Mouse (Mus musculus): Measurements from ENCODE around the gene Rps6ka3. TPM values are rescaled to one million over a fixed set of nuclear protein-coding genes. Genes with fewer than 3 reads are reported as not detected.
A peak's percentile ranks its signal among the peaks of the same experiment; 100 is the strongest.

Gene Rps6ka3
- polyA plus RNA-seq, 1 experiment from 2014 or later: 5.9 TPM

- H3K4me3 ChIP-seq: peak overlapping the region; percentile 73
- peak; percentile 94 for ATAC-seq (ENCODE audit: extremely low read depth, insufficient number of reproducible peaks, low FRiP score, low TSS enrichment)
- no peaks in the 10 kb centered on the region for H3K9me3 ChIP-seq
- WGBS: 6% methylated on average over 32 of the region's 71 CpGs
- no peaks in the 10 kb centered on the region for H3K36me3 ChIP-seq
- peak overlapping the region; percentile 92 for H3K9ac ChIP-seq
- H3K4me1 ChIP-seq: no peaks in the 10 kb centered on the region
- peak overlapping the region; percentile 93 for H3K27ac ChIP-seq (replicated peaks)
- H3K4me2 ChIP-seq: peak overlapping the region; percentile 71
- H3K27me3 ChIP-seq (replicated peaks): peaks cover 6% of the 10 kb centered on the region; the same call in 1 of the 2 replicates
These were observed 45.2 kb downstream of the Rps6ka3 start for GRCm38 (mm10) chrX:159255123-159255978.

- no peaks in the 10 kb centered on the region for H3K9me3 ChIP-seq
- H3K4me2 ChIP-seq: peak overlapping the region; percentile 71
- no peaks in the 10 kb centered on the region for H3K36me3 ChIP-seq
- ATAC-seq (ENCODE audit: extremely low read depth, insufficient number of reproducible peaks, low FRiP score, low TSS enrichment): peak; percentile 9; the same call in 1 of the 2 replicates
- H3K4me3 ChIP-seq: peak overlapping the region; percentile 73
- peak overlapping the region; percentile 93 for H3K27ac ChIP-seq (replicated peaks)
- H3K27me3 ChIP-seq (replicated peaks): peaks cover 6% of the 10 kb centered on the region; the same call in 1 of the 2 replicates
- peak overlapping the region; percentile 92 for H3K9ac ChIP-seq
- 9% methylated on average over 39 of the region's 57 CpGs for WGBS
- H3K4me1 ChIP-seq: no peaks in the 10 kb centered on the region
These were observed 46.1 kb downstream of the Rps6ka3 start for GRCm38 (mm10) chrX:159256040-159256852.

- Histone ChIP-seq H3K27ac (replicated peaks) (peak overlapping the region; percentile 93), H3K36me3 (no peaks in the 10 kb centered on the region), H3K9ac (peak overlapping the region; percentile 92), H3K27me3 (replicated peaks) (peaks cover 6% of the 10 kb centered on the region; the same call in 1 of the 2 replicates), H3K4me3 (peak overlapping the region; percentile 73), H3K4me1 (no peaks in the 10 kb centered on the region), H3K9me3 (no peaks in the 10 kb centered on the region), H3K4me2 (peak overlapping the region; percentile 71)
- 13% methylated on average over 20 of the region's 20 CpGs for WGBS
- no peak for ATAC-seq (ENCODE audit: extremely low read depth, insufficient number of reproducible peaks, low FRiP score, low TSS enrichment)
These were observed 46.9 kb downstream of the Rps6ka3 start for GRCm38 (mm10) chrX:159256921-159257421.

- H3K27me3 ChIP-seq (replicated peaks): no peaks in the 10 kb centered on the region
- no peak for ATAC-seq (ENCODE audit: extremely low read depth, insufficient number of reproducible peaks, low FRiP score, low TSS enrichment)
- 29% methylated on average over 3 of the region's 3 CpGs for WGBS
- no peak overlapping the region for H3K27ac ChIP-seq (replicated peaks)
- H3K4me1 ChIP-seq: no peaks in the 10 kb centered on the region
- no peak overlapping the region for H3K9ac ChIP-seq
- H3K36me3 ChIP-seq: no peaks in the 10 kb centered on the region
- H3K4me2 ChIP-seq: no peak overlapping the region
- H3K9me3 ChIP-seq: no peaks in the 10 kb centered on the region
- no peak overlapping the region for H3K4me3 ChIP-seq
These were observed 54.6 kb downstream of the Rps6ka3 start for GRCm38 (mm10) chrX:159264681-159265080.

- Histone ChIP-seq H3K9me3 (no peaks in the 10 kb centered on the region), H3K4me1 (no peaks in the 10 kb centered on the region), H3K4me2 (no peak overlapping the region), H3K27ac (replicated peaks) (no peak overlapping the region), H3K9ac (no peak overlapping the region), H3K36me3 (no peaks in the 10 kb centered on the region), H3K27me3 (replicated peaks) (no peaks in the 10 kb centered on the region), H3K4me3 (no peak overlapping the region)
- no peak for ATAC-seq (ENCODE audit: extremely low read depth, insufficient number of reproducible peaks, low FRiP score, low TSS enrichment)
These were observed 59.0 kb downstream of the Rps6ka3 start for GRCm38 (mm10) chrX:159269072-159269471.

GRCm38 (mm10) chrX:159286765-159287164, 76.7 kb downstream of the Rps6ka3 start:
- 59% methylated on average over 5 of the region's 5 CpGs for WGBS
- Histone ChIP-seq H3K27me3 (replicated peaks) (no peaks in the 10 kb centered on the region), H3K36me3 (peaks cover 5% of the 10 kb centered on the region; the same call in 1 of the 2 replicates), H3K9me3 (no peaks in the 10 kb centered on the region), H3K4me1 (no peaks in the 10 kb centered on the region), H3K4me3 (no peak overlapping the region), H3K27ac (replicated peaks) (no peak overlapping the region), H3K9ac (no peak overlapping the region), H3K4me2 (no peak overlapping the region)
- no peak for ATAC-seq (ENCODE audit: extremely low read depth, insufficient number of reproducible peaks, low FRiP score, low TSS enrichment)

- no peak for ATAC-seq (ENCODE audit: extremely low read depth, insufficient number of reproducible peaks, low FRiP score, low TSS enrichment)
- WGBS: 83% methylated on average over 1 of the region's 1 CpGs
These were observed 85.8 kb downstream of the Rps6ka3 start for GRCm38 (mm10) chrX:159295879-159296278.

GRCm38 (mm10) chrX:159302349-159303311, 92.5 kb downstream of the Rps6ka3 start:
- Histone ChIP-seq H3K9ac (no peak overlapping the region), H3K4me2 (peak overlapping the region; percentile 37; the same call in 1 of the 2 replicates), H3K36me3 (no peaks in the 10 kb centered on the region), H3K4me1 (0 out of 2 replicates have a peak, but pooled peaks cover 2% of the 10 kb centered on the region), H3K27ac (replicated peaks) (peak overlapping the region; percentile 28; the same call in 1 of the 2 replicates), H3K27me3 (replicated peaks) (no peaks in the 10 kb centered on the region), H3K9me3 (no peaks in the 10 kb centered on the region), H3K4me3 (no peak overlapping the region)
- 54% methylated on average over 11 of the region's 11 CpGs for WGBS
- no peak for ATAC-seq (ENCODE audit: extremely low read depth, insufficient number of reproducible peaks, low FRiP score, low TSS enrichment)

More at GRCm38 (mm10) chrX:159295879-159296278, 85.8 kb downstream of the Rps6ka3 start:
- Histone ChIP-seq H3K4me3 (no peak overlapping the region), H3K4me1 (no peaks in the 10 kb centered on the region), H3K9me3 (no peaks in the 10 kb centered on the region), H3K27ac (replicated peaks) (no peak overlapping the region), H3K27me3 (replicated peaks) (no peaks in the 10 kb centered on the region), H3K9ac (no peak overlapping the region), H3K36me3 (no peaks in the 10 kb centered on the region), H3K4me2 (no peak overlapping the region)

- no peak for ATAC-seq (ENCODE audit: extremely low read depth, insufficient number of reproducible peaks, low FRiP score, low TSS enrichment)
- Histone ChIP-seq H3K9ac (no peak overlapping the region), H3K36me3 (peaks cover 28% of the 10 kb centered on the region), H3K4me1 (no peaks in the 10 kb centered on the region), H3K27ac (replicated peaks) (no peak overlapping the region), H3K4me3 (no peak overlapping the region), H3K9me3 (no peaks in the 10 kb centered on the region), H3K27me3 (replicated peaks) (no peaks in the 10 kb centered on the region), H3K4me2 (no peak overlapping the region)
- WGBS: 65% methylated on average over 7 of the region's 7 CpGs
These were observed 105.2 kb downstream of the Rps6ka3 start for GRCm38 (mm10) chrX:159315293-159315692.

GRCm38 (mm10) chrX:159321342-159321741, 111.2 kb downstream of the Rps6ka3 start:
- H3K4me1 ChIP-seq: no peaks in the 10 kb centered on the region
- no peak overlapping the region for H3K9ac ChIP-seq
- 23% methylated on average over 8 of the region's 8 CpGs for WGBS
- H3K4me3 ChIP-seq: no peak overlapping the region
- ATAC-seq (ENCODE audit: extremely low read depth, insufficient number of reproducible peaks, low FRiP score, low TSS enrichment): no peak
- no peaks in the 10 kb centered on the region for H3K27me3 ChIP-seq (replicated peaks)
- H3K9me3 ChIP-seq: no peaks in the 10 kb centered on the region
- H3K4me2 ChIP-seq: no peak overlapping the region
- peaks cover 20% of the 10 kb centered on the region for H3K36me3 ChIP-seq
- no peak overlapping the region for H3K27ac ChIP-seq (replicated peaks)

All from heart, embryonic 13.5 days (tissue).